ENCODE assay signal across 22 mouse cellular contexts in genomic region chr9:75980097-75980496, GRCm38 (mm10). TPM values are rescaled to one million over a fixed set of nuclear protein-coding genes. Genes with fewer than 3 reads are reported as not detected.
DNase-seq lines count a peak whose midpoint lies in the region; ATAC-seq and TF ChIP-seq lines count a peak whose summit lies in the region.
"Had no signal": no experiment of that assay in that cellular context is flagged by ENCODE, and none has a peak within 500 bp of the region (broad histone marks: within the 10 kb centered on the region; RNA-seq: fewer than 3 reads in every experiment).

No protein-coding gene starts in this region.

- no peaks in the 10 kb centered on the region for H3K9me3 ChIP-seq in kidney, embryonic 15.5 days (replicated peaks)
- H3K9me3 ChIP-seq in kidney, embryonic 14.5 days (ENCODE audit: control insufficient read depth, low read length): no peaks in the 10 kb centered on the region
- H3K9me3 ChIP-seq in liver, postnatal 0 days (ENCODE audit: low read length): no peaks in the 10 kb centered on the region
- H3K9me3 ChIP-seq in hindbrain, embryonic 14.5 days (ENCODE audit: control insufficient read depth, low read length): no peaks in the 10 kb centered on the region
- H3K9me3 ChIP-seq: forebrain, embryonic 15.5 days; hindbrain, embryonic 10.5 days; limb, embryonic 12.5 days; lung, embryonic 15.5 days; midbrain, embryonic 13.5 days had no signal

- ATAC-seq in kidney, embryonic 15.5 days (replicated peaks; ENCODE audit: low FRiP score): peak; percentile 64; the same call in 1 of the 2 replicates
- no peak for ATAC-seq in kidney, embryonic 14.5 days (ENCODE audit: low FRiP score, low TSS enrichment)
- peak; percentile 98 for ATAC-seq in liver, postnatal 0 days
- ATAC-seq in hindbrain, embryonic 14.5 days (ENCODE audit: low FRiP score): no peak
- ATAC-seq: forebrain, embryonic 15.5 days; midbrain, embryonic 13.5 days had no signal

- no peak overlapping the region for H3K9ac ChIP-seq in kidney, embryonic 15.5 days
- no peak overlapping the region for H3K9ac ChIP-seq in kidney, embryonic 14.5 days (ENCODE audit: low read depth, low read length)
- H3K9ac ChIP-seq in liver, postnatal 0 days (replicated peaks): no peak overlapping the region
- no peak overlapping the region for H3K9ac ChIP-seq in hindbrain, embryonic 14.5 days
- H3K9ac ChIP-seq: forebrain, embryonic 15.5 days; limb, embryonic 12.5 days; lung, embryonic 15.5 days; midbrain, embryonic 13.5 days had no signal

- H3K36me3 ChIP-seq in kidney, embryonic 15.5 days: no peaks in the 10 kb centered on the region
- no peaks in the 10 kb centered on the region for H3K36me3 ChIP-seq in kidney, embryonic 14.5 days (ENCODE audit: control insufficient read depth, insufficient read depth, low read length)
- no peaks in the 10 kb centered on the region for H3K36me3 ChIP-seq in liver, postnatal 0 days (replicated peaks; ENCODE audit: insufficient read depth, low read length)
- no peaks in the 10 kb centered on the region for H3K36me3 ChIP-seq in hindbrain, embryonic 14.5 days (replicated peaks; ENCODE audit: control insufficient read depth, insufficient read depth)
- H3K36me3 ChIP-seq: forebrain, embryonic 15.5 days; hindbrain, embryonic 10.5 days; limb, embryonic 12.5 days; lung, embryonic 15.5 days; midbrain, embryonic 13.5 days had no signal

- no peak overlapping the region for H3K27ac ChIP-seq in kidney, embryonic 15.5 days
- no peak overlapping the region for H3K27ac ChIP-seq in kidney, embryonic 14.5 days (ENCODE audit: low read depth, low read length)
- H3K27ac ChIP-seq in liver, postnatal 0 days (ENCODE audit: low read depth): peak overlapping the region; percentile 29; the same call in 1 of the 2 replicates
- H3K27ac ChIP-seq in hindbrain, embryonic 14.5 days: no peak overlapping the region
- H3K27ac ChIP-seq: forebrain, embryonic 15.5 days; hindbrain, embryonic 10.5 days; limb, embryonic 12.5 days; macrophage; midbrain, embryonic 13.5 days had no signal

- H3K4me2 ChIP-seq in kidney, embryonic 15.5 days: no peak overlapping the region
- no peak overlapping the region for H3K4me2 ChIP-seq in kidney, embryonic 14.5 days (replicated peaks; ENCODE audit: low read depth, low read length)
- H3K4me2 ChIP-seq in liver, postnatal 0 days (ENCODE audit: low read depth, low read length): peak overlapping the region; percentile 13; the same call in 1 of the 2 replicates
- no peak overlapping the region for H3K4me2 ChIP-seq in hindbrain, embryonic 14.5 days (replicated peaks)
- H3K4me2 ChIP-seq: forebrain, embryonic 15.5 days; limb, embryonic 12.5 days; lung, embryonic 15.5 days; midbrain, embryonic 13.5 days had no signal

- no peaks in the 10 kb centered on the region for H3K4me1 ChIP-seq in kidney, embryonic 15.5 days
- H3K4me1 ChIP-seq in kidney, embryonic 14.5 days (ENCODE audit: control insufficient read depth, insufficient read depth, low read length): no peaks in the 10 kb centered on the region
- 0 out of 2 replicates have a peak, but pooled peaks cover 4% of the 10 kb centered on the region for H3K4me1 ChIP-seq in liver, postnatal 0 days (ENCODE audit: insufficient read depth)
- no peaks in the 10 kb centered on the region for H3K4me1 ChIP-seq in hindbrain, embryonic 14.5 days (replicated peaks; ENCODE audit: control insufficient read depth, insufficient read depth, low read length)
- H3K4me1 ChIP-seq: forebrain, embryonic 15.5 days; hindbrain, embryonic 10.5 days; limb, embryonic 12.5 days; lung, embryonic 15.5 days; midbrain, embryonic 13.5 days had no signal

- TF ChIP-seq CTCF in liver, postnatal 0 days (IDR thresholded peaks at IDR 0.05; ENCODE audit: low read depth): no peak

- peak; percentile 63 for DNase-seq in c-Kit-positive CD71-positive TER-119-negative erythroid progenitor cells, embryonic 14.5 days (ENCODE audit: low read depth)
- DNase-seq in liver: peak; percentile 54
- no peak for DNase-seq in liver, postnatal 0 days
- DNase-seq in adrenal gland, adult 8-10 months: no peak
- DNase-seq in hindbrain, embryonic 14.5 days (ENCODE audit: low spot score): no peak
- DNase-seq in adrenal gland, postnatal 36 days: no peak
- DNase-seq: adrenal gland, postnatal 25 days; cerebellum, adult 8-10 months; kidney, adult 9 months; kidney, postnatal 4 days; thymus, adult 18-20 months; thymus, postnatal 4 days had no signal

- peak; percentile 94 for TF ChIP-seq EP300 in liver, postnatal 0 days (IDR thresholded peaks at IDR 0.05; ENCODE audit: low read depth)

- 54% methylated on average over 1 of the region's 1 CpGs for WGBS in kidney, embryonic 15.5 days
- 81% methylated on average over 1 of the region's 1 CpGs for whole genome bisulfite sequencing in kidney, embryonic 14.5 days
- 44% methylated on average over 1 of the region's 1 CpGs for WGBS in liver, postnatal 0 days (ENCODE audit: insufficient replicate concordance)
- WGBS in hindbrain, embryonic 14.5 days: 63% methylated on average over 1 of the region's 1 CpGs

- no peaks in the 10 kb centered on the region for H3K27me3 ChIP-seq in kidney, embryonic 15.5 days
- no peaks in the 10 kb centered on the region for H3K27me3 ChIP-seq in kidney, embryonic 14.5 days (ENCODE audit: control insufficient read depth, insufficient read depth, low read length)
- no peaks in the 10 kb centered on the region for H3K27me3 ChIP-seq in liver, postnatal 0 days (ENCODE audit: insufficient read depth, low read length)
- no peaks in the 10 kb centered on the region for H3K27me3 ChIP-seq in hindbrain, embryonic 14.5 days (ENCODE audit: control insufficient read depth, insufficient read depth, low read length)
- H3K27me3 ChIP-seq: forebrain, embryonic 15.5 days; limb, embryonic 12.5 days; lung, embryonic 15.5 days; midbrain, embryonic 13.5 days had no signal

- no peak overlapping the region for H3K4me3 ChIP-seq in kidney, embryonic 15.5 days (replicated peaks)
- no peak overlapping the region for H3K4me3 ChIP-seq in kidney, embryonic 14.5 days (ENCODE audit: low read length)
- no peak overlapping the region for H3K4me3 ChIP-seq in liver, postnatal 0 days (ENCODE audit: low read depth, low read length)
- no peak overlapping the region for H3K4me3 ChIP-seq in hindbrain, embryonic 14.5 days (replicated peaks; ENCODE audit: low read length)
- H3K4me3 ChIP-seq: erythroblast, embryonic 14.5 days; forebrain, embryonic 15.5 days; hindbrain, embryonic 10.5 days; limb, embryonic 12.5 days; lung, embryonic 15.5 days; midbrain, embryonic 13.5 days had no signal

RNA-seq across cellular contexts. Expression of gene Hmgcll1, which starts 34.6 kb away (rescaled TPM):
- 2.7 and 3.9 TPM in 2 replicates for polyA plus RNA-seq in kidney, embryonic 15.5 days (2015; fragmentation: Nextera tagmentation; extraction: Ambion mirVana)
- polyA plus RNA-seq in kidney, embryonic 14.5 days (2014; fragmentation: Nextera tagmentation; extraction: Ambion mirVana): 2.3 and 3.6 TPM in 2 replicates
- 0.32 and 0.35 TPM in 2 replicates for polyA plus RNA-seq in liver, postnatal 0 days (2015; fragmentation: Nextera tagmentation; extraction: Ambion mirVana)
- 1 to 10 TPM; 2.1 to 4.9 (median 3.8) TPM for total RNA-seq in adrenal gland, adult 8-10 months (2022)
- 26.4 and 27.9 TPM in 2 replicates for polyA plus RNA-seq in hindbrain, embryonic 14.5 days (2014; fragmentation: Nextera tagmentation; extraction: Ambion mirVana)
- total RNA-seq in adrenal gland, postnatal 36 days (2021): 1 to 10 TPM; 1.5 to 2.0 TPM
- total RNA-seq: granulocyte monocyte progenitor cell, adult 5-6 weeks had no signal
- polyA plus RNA-seq: erythroblast, embryonic 14.5 days; macrophage had no signal

Comparison
In these comparisons a context has a peak if more than half of its experiments do, and no peak if none do; other contexts are left out.
1. ATAC-seq: peak in kidney, embryonic 15.5 days (single experiment) and liver, postnatal 0 days (single experiment); none in kidney, embryonic 14.5 days (single experiment) and hindbrain, embryonic 14.5 days (single experiment).
2. DNase-seq: peak in c-Kit-positive CD71-positive TER-119-negative erythroid progenitor cells, embryonic 14.5 days (single experiment) and liver (single experiment); none in liver, postnatal 0 days (single experiment), adrenal gland, adult 8-10 months (single experiment), hindbrain, embryonic 14.5 days (single experiment) and adrenal gland, postnatal 36 days (0 of 2).